Mouse (Mus musculus) cortical plate, adult 2 months (tissue): ENCODE data around the gene Fam221a.

ENCODE experiments used
- CTCF ChIP-seq: fragments of 200-500 bp; IDR thresholded peaks from 2 replicates; pipeline ENCODE4 v1.5.1; 2011; ENCODE audit warnings: mild to moderate bottlenecking, control low read depth, low read length; ENCODE audit not compliant: insufficient read depth; ENCODE audit errors: extremely low read depth
- POLR2A ChIP-seq: fragments of 200-500 bp; IDR thresholded peaks from 2 replicates; pipeline ENCODE4 v1.6.1; 2011; ENCODE audit warnings: mild to moderate bottlenecking, low read length, control low read depth; ENCODE audit not compliant: insufficient read depth; ENCODE audit errors: extremely low read depth

GRCm38 (mm10) chr6:49378328-49378727, 10.8 kb downstream of the Fam221a start:
- TF ChIP-seq CTCF, result no peak
- no peak for TF ChIP-seq POLR2A
